Mouse (Mus musculus) forebrain, embryonic 12.5 days (tissue): ENCODE measurements around the gene Xpo6. TPM values are rescaled to one million over a fixed set of nuclear protein-coding genes. Genes with fewer than 3 reads are reported as not detected.

ENCODE experiments used
- ATAC-seq: fragments of 200-750 bp; cut with Nextera tagmentation; 2 replicates; pipeline ENCODE4 v1.8.0; 2017; ENCODE audit warnings: moderate TSS enrichment; ENCODE audit not compliant: low FRiP score
- H3K27ac ChIP-seq: fragments of 300-500 bp; sonication (generic); 2 replicates; pipeline ENCODE4 v1.5.1; 2016; ENCODE audit warnings: mild to moderate bottlenecking
- H3K27me3 ChIP-seq: fragments of 300-500 bp; sonication (generic); 2 replicates; pipeline ENCODE4 v1.6.1; 2016; ENCODE audit warnings: mild to moderate bottlenecking
- H3K36me3 ChIP-seq: fragments of 300-500 bp; sonication (generic); replicated peaks from 2 replicates; pipeline ENCODE4 v1.6.1; 2016; ENCODE audit warnings: mild to moderate bottlenecking
- H3K4me1 ChIP-seq: fragments of 300-500 bp; sonication (generic); 2 replicates; pipeline ENCODE4 v1.6.1; 2016
- H3K4me2 ChIP-seq: fragments of 300-500 bp; sonication (generic); 2 replicates; pipeline ENCODE4 v1.6.1; 2016; ENCODE audit warnings: mild to moderate bottlenecking, moderate library complexity
- H3K4me3 ChIP-seq: fragments of 300-500 bp; sonication (generic); replicated peaks from 2 replicates; pipeline ENCODE4 v1.5.1; 2016; ENCODE audit warnings: mild to moderate bottlenecking
- H3K9ac ChIP-seq: fragments of 300-500 bp; sonication (generic); 2 replicates; pipeline ENCODE4 v1.6.1; 2016; ENCODE audit warnings: mild to moderate bottlenecking
- H3K9me3 ChIP-seq: fragments of 300-500 bp; sonication (generic); 2 replicates; pipeline ENCODE4 v1.6.1; 2016
- WGBS: fragments of 180-500 bp; shearing (Covaris S2); methylation state at CpG from one replicate; pipeline ENCODE4 v1.1.7; 2016; 5-methylcytosine and 5-hydroxymethylcytosine counted together
- polyA plus RNA-seq: library from polyadenylated mRNA; unstranded; fragments of >200 nt; fragmentation: Nextera tagmentation; extraction: Ambion mirVana; gene quantifications from 2 replicates; pipeline ENCODE4 v1.2.1, GENCODE M21; 2016

Xpo6 gene
- polyA plus RNA-seq, 1 experiment from 2014 or later, result 74.8 TPM

DNA sequence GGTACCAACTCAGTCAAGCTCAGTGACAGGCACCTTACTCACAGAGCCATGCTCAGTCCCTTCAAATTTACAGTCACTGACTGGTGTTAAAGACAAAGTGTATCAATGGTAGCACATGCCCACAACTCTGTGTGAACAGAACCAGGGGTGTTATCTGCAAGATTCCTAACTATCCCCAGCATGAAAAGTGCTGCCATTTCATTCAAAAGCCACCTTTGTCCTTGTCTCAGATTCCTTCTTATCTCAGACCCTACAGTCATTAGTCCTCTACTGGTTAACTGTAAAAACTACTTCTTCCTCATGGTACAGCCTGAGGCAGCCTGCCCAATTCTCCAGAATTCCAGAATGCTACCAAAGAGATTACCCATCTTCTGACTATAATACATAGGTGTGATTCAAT is 14.3 kb downstream of the Xpo6 start:
- Histone ChIP-seq H3K27ac (no peak overlapping the region), H3K36me3 (no peaks in the 10 kb centered on the region; the same call in 1 of the 2 replicates), H3K9ac (no peak overlapping the region), H3K4me2 (no peak overlapping the region), H3K9me3 (peaks cover 3% of the 10 kb centered on the region; the same call in 1 of the 2 replicates), H3K4me3 (no peak overlapping the region), H3K27me3 (no peaks in the 10 kb centered on the region), H3K4me1 (peaks cover 16% of the 10 kb centered on the region; the same call in 1 of the 2 replicates)
- ATAC-seq, result no peak

DNA sequence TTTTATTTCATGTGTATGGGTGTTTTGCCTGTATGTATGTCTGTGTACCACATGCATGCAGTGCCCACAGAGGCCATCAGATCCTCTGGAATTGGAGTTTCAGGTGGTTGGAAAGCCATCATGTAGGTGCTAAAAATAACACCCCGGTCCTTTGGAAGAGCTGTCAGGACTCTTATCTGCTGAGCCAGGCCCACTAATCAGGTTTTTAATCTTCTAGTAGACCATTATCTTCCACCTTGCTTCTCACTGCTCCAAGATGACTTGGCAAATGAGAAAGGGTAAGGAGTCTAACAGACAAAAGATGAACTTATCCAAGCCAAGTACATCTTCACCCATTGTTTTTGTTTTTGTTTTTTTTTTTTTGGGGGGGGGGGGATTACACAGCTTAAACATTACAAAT is 16.7 kb downstream of the Xpo6 start:
- no peak overlapping the region for H3K27ac ChIP-seq
- ATAC-seq, result no peak
- peaks cover 12% of the 10 kb centered on the region; the same call in 1 of the 2 replicates for H3K4me1 ChIP-seq
- WGBS, result 93% methylated on average over 1 of the region's 1 CpGs
- no peak overlapping the region for H3K4me3 ChIP-seq
- H3K4me2 ChIP-seq, result no peak overlapping the region
- H3K36me3 ChIP-seq, result no peaks in the 10 kb centered on the region
- no peaks in the 10 kb centered on the region for H3K9me3 ChIP-seq
- H3K27me3 ChIP-seq, result no peaks in the 10 kb centered on the region
- no peak overlapping the region for H3K9ac ChIP-seq

- Histone ChIP-seq H3K4me1 (peaks cover 12% of the 10 kb centered on the region; the same call in 1 of the 2 replicates), H3K9me3 (no peaks in the 10 kb centered on the region), H3K4me3 (no peak overlapping the region), H3K27me3 (no peaks in the 10 kb centered on the region), H3K9ac (no peak overlapping the region), H3K27ac (no peak overlapping the region), H3K4me2 (no peak overlapping the region), H3K36me3 (no peaks in the 10 kb centered on the region)
- no peak for ATAC-seq
Measured at GRCm38 (mm10) chr7:126181487-126181886, 18.8 kb downstream of the Xpo6 start.

DNA sequence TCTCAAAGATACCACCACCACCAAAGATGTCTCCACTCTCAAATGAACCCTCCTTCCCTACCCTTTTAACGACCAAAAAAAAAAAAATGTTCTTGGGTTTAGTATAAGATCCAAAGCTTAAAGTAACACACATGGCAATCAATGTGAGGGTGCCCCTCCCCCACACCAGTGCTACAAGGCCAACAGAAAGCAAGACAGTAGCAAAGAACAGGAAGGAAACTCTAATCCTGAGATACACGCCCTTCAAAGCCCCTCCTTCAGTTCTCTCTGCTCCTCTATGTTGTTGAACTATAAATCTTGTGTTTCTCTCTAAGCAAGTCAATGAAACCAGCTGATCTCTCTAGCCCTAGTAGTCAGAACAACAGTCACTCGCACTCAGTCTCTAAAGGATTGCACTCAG is 19.3 kb downstream of the Xpo6 start:
- H3K9me3 ChIP-seq, result no peaks in the 10 kb centered on the region
- WGBS, result 80% methylated on average over 3 of the region's 3 CpGs
- H3K4me2 ChIP-seq, result no peak overlapping the region
- no peaks in the 10 kb centered on the region for H3K27me3 ChIP-seq
- H3K36me3 ChIP-seq, result no peaks in the 10 kb centered on the region
- H3K4me1 ChIP-seq, result peaks cover 12% of the 10 kb centered on the region; the same call in 1 of the 2 replicates
- H3K4me3 ChIP-seq, result no peak overlapping the region
- no peak for ATAC-seq
- no peak overlapping the region for H3K9ac ChIP-seq
- H3K27ac ChIP-seq, result no peak overlapping the region

GRCm38 (mm10) chr7:126178804-126179203 is 21.5 kb downstream of the Xpo6 start:
- Histone ChIP-seq H3K4me2 (no peak overlapping the region), H3K9ac (no peak overlapping the region), H3K27ac (no peak overlapping the region), H3K4me1 (peaks cover 12% of the 10 kb centered on the region; the same call in 1 of the 2 replicates), H3K36me3 (no peaks in the 10 kb centered on the region; the same call in 1 of the 2 replicates), H3K9me3 (no peaks in the 10 kb centered on the region), H3K4me3 (no peak overlapping the region), H3K27me3 (no peaks in the 10 kb centered on the region)
- no peak for ATAC-seq

GRCm38 (mm10) chr7:126175999-126176398 is 24.3 kb downstream of the Xpo6 start:
- peaks cover 5% of the 10 kb centered on the region for H3K36me3 ChIP-seq
- H3K9ac ChIP-seq, result no peak overlapping the region
- no peaks in the 10 kb centered on the region for H3K27me3 ChIP-seq
- ATAC-seq, result no peak
- H3K4me3 ChIP-seq, result no peak overlapping the region
- H3K27ac ChIP-seq, result no peak overlapping the region
- 0 out of 2 replicates have a peak, but pooled peaks cover 2% of the 10 kb centered on the region for H3K4me1 ChIP-seq
- WGBS, result 95% methylated on average over 12 of the region's 12 CpGs
- H3K9me3 ChIP-seq, result no peaks in the 10 kb centered on the region
- no peak overlapping the region for H3K4me2 ChIP-seq

- Histone ChIP-seq H3K27me3 (no peaks in the 10 kb centered on the region), H3K4me3 (no peak overlapping the region), H3K36me3 (peaks cover 10% of the 10 kb centered on the region), H3K4me1 (no peaks in the 10 kb centered on the region), H3K9ac (no peak overlapping the region), H3K9me3 (no peaks in the 10 kb centered on the region), H3K4me2 (no peak overlapping the region), H3K27ac (no peak overlapping the region)
- no peak for ATAC-seq
- 96% methylated on average over 7 of the region's 7 CpGs for WGBS
Measured at GRCm38 (mm10) chr7:126175456-126175855, 24.8 kb downstream of the Xpo6 start.

DNA sequence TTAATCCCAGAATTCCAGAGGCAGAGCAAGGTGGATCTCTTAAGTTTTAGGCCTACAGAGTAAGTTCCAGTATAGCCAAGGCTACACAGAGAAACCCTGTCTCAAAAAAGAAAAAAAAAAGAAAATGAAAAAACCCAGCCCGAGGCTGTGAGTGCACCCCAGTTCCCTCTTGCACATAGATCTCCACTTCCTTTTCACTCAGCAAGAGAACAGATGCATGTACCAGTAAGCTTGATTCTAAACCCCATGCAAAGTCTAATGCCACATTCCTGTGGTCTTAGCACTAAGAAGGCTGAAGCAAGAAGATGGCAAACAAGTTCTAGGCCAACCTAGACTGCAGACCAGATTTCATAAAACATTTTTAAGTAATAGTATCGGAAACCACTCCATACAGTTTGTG is 25.4 kb downstream of the Xpo6 start:
- WGBS, result 88% methylated on average over 2 of the region's 2 CpGs
- H3K9me3 ChIP-seq, result no peaks in the 10 kb centered on the region

GRCm38 (mm10) chr7:126172001-126172400 is 28.3 kb downstream of the Xpo6 start:
- Histone ChIP-seq H3K4me1 (no peaks in the 10 kb centered on the region), H3K4me3 (no peak overlapping the region), H3K9me3 (no peaks in the 10 kb centered on the region), H3K36me3 (peaks cover 33% of the 10 kb centered on the region), H3K9ac (no peak overlapping the region), H3K27me3 (no peaks in the 10 kb centered on the region), H3K27ac (no peak overlapping the region), H3K4me2 (no peak overlapping the region)
- WGBS, result 76% methylated on average over 3 of the region's 3 CpGs
- ATAC-seq, result no peak

More for the DNA sequence above, 25.4 kb downstream of the Xpo6 start:
- no peak for ATAC-seq
- H3K27me3 ChIP-seq, result no peaks in the 10 kb centered on the region
- no peaks in the 10 kb centered on the region for H3K4me1 ChIP-seq
- no peak overlapping the region for H3K9ac ChIP-seq
- H3K4me2 ChIP-seq, result no peak overlapping the region
- H3K36me3 ChIP-seq, result peaks cover 12% of the 10 kb centered on the region
- H3K27ac ChIP-seq, result no peak overlapping the region
- no peak overlapping the region for H3K4me3 ChIP-seq

DNA sequence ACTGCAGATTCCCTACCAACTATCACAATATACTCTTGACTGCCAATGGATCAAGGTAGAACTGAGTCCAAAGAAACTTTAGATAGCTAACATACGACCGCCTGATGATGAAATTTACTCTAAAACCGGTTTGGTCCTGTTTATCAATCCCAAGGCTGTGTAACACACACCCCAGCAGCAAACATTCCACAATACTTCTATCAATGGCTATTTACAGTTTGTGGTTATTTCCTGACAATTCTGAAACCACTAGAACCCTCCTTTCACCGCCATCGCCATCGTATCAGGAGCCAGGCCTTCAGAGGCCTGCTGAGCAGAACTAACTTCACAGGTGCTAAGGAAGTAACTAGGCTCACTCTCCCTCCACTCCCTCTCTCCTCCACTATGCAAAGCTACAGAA is 31.7 kb downstream of the Xpo6 start:
- Histone ChIP-seq H3K4me2 (no peak overlapping the region), H3K9ac (no peak overlapping the region), H3K36me3 (peaks cover 59% of the 10 kb centered on the region), H3K27me3 (no peaks in the 10 kb centered on the region), H3K27ac (no peak overlapping the region), H3K4me3 (no peak overlapping the region), H3K9me3 (no peaks in the 10 kb centered on the region), H3K4me1 (no peaks in the 10 kb centered on the region)
- no peak for ATAC-seq
- 93% methylated on average over 6 of the region's 6 CpGs for WGBS

DNA sequence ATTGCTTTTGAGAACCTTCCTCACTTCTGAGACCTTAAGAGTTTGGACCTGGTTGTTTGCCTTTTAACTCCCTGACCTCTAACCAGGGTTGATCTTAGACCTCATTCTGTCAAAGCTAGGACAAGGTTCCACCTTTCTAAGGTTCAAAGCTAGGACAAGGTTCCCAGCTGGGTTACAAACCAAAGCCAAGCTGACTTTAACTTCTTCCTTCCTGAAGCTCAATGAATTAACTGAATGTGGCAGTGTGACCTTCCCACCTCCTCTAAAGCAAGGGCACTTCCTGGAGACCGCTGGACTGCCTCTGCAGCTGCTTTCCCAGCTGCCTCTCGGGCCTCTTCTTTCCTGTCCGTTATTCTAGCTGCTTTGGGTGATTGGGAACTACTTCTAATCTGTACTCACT is 32.9 kb downstream of the Xpo6 start:
- Histone ChIP-seq H3K36me3 (peaks cover 59% of the 10 kb centered on the region), H3K9ac (no peak overlapping the region), H3K27me3 (no peaks in the 10 kb centered on the region), H3K4me3 (no peak overlapping the region), H3K4me2 (no peak overlapping the region), H3K9me3 (no peaks in the 10 kb centered on the region), H3K4me1 (no peaks in the 10 kb centered on the region), H3K27ac (no peak overlapping the region)
- no peak for ATAC-seq
- WGBS, result 71% methylated on average over 3 of the region's 3 CpGs

DNA sequence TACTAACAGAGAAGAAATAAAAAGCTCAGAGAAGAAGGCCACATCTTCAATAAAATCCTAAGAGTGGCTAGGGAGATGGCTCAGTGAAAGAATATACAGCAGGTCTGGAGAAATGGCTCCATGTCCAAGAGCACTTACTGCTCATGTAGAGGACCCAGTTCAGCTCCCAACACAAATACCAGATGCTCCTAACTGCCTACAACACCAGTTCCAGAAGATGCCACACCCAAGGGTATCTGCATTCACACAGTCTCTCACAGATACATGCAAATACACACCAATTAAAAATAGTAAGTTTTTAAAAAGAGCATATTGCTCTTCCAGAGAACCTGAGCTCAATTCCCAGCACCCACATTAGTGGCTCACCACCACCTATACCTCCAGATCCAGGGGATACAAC is 33.7 kb downstream of the Xpo6 start:
- Histone ChIP-seq H3K36me3 (peaks cover 57% of the 10 kb centered on the region), H3K27me3 (no peaks in the 10 kb centered on the region), H3K4me3 (no peak overlapping the region), H3K9me3 (no peaks in the 10 kb centered on the region), H3K4me1 (no peaks in the 10 kb centered on the region), H3K4me2 (no peak overlapping the region), H3K9ac (no peak overlapping the region), H3K27ac (no peak overlapping the region)
- ATAC-seq, result no peak

DNA sequence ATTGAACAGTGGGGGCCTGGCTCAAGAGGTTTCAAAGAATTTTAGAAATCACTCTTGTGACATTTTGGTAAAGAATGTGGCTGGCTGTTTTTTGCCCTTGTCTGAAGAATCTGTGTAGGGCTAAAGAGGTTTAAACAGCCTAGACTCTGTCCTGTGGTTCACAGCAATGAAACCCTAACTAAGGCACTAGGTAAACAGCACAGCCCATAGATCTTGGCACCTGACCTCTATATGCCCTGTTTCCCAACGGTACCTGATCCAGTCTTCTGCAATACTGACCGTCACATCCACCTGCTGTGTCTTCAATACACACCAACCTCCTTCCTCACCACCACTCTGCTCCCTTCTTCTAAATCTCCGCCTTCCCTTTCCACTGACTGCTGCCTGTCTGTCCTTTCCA is 42.1 kb downstream of the Xpo6 start:
- H3K4me3 ChIP-seq, result no peak overlapping the region
- no peaks in the 10 kb centered on the region for H3K9me3 ChIP-seq
- ATAC-seq, result no peak
- no peak overlapping the region for H3K9ac ChIP-seq
- H3K27ac ChIP-seq, result no peak overlapping the region
- peaks cover 56% of the 10 kb centered on the region for H3K36me3 ChIP-seq
- H3K4me2 ChIP-seq, result no peak overlapping the region
- no peaks in the 10 kb centered on the region for H3K27me3 ChIP-seq
- no peaks in the 10 kb centered on the region for H3K4me1 ChIP-seq
- 92% methylated on average over 3 of the region's 3 CpGs for WGBS

GRCm38 (mm10) chr7:126155746-126156145 is 44.6 kb downstream of the Xpo6 start:
- no peaks in the 10 kb centered on the region for H3K4me1 ChIP-seq
- no peak overlapping the region for H3K4me3 ChIP-seq
- no peaks in the 10 kb centered on the region for H3K9me3 ChIP-seq
- no peaks in the 10 kb centered on the region for H3K27me3 ChIP-seq
- H3K36me3 ChIP-seq, result peaks cover 74% of the 10 kb centered on the region
- H3K9ac ChIP-seq, result no peak overlapping the region
- WGBS, result 89% methylated on average over 1 of the region's 1 CpGs
- ATAC-seq, result no peak
- H3K4me2 ChIP-seq, result no peak overlapping the region
- H3K27ac ChIP-seq, result no peak overlapping the region
